Mouse (Mus musculus) C2C12 (cell line): ENCODE measurements around the gene Wwox.

Experiments
- CTCF ChIP-seq: IDR thresholded peaks from one replicate; pipeline ENCODE4 v1.5.1; 2011; ENCODE audit not compliant: control insufficient read depth, insufficient read depth, insufficient read length
- MAX ChIP-seq: IDR thresholded peaks from one replicate; pipeline ENCODE4 v1.6.1; 2011; ENCODE audit warnings: mild to moderate bottlenecking, control low read depth
- USF1 ChIP-seq: IDR thresholded peaks from one replicate; pipeline ENCODE4 v1.6.1; 2011; ENCODE audit warnings: low read depth, mild to moderate bottlenecking, control low read depth, moderate library complexity

DNA sequence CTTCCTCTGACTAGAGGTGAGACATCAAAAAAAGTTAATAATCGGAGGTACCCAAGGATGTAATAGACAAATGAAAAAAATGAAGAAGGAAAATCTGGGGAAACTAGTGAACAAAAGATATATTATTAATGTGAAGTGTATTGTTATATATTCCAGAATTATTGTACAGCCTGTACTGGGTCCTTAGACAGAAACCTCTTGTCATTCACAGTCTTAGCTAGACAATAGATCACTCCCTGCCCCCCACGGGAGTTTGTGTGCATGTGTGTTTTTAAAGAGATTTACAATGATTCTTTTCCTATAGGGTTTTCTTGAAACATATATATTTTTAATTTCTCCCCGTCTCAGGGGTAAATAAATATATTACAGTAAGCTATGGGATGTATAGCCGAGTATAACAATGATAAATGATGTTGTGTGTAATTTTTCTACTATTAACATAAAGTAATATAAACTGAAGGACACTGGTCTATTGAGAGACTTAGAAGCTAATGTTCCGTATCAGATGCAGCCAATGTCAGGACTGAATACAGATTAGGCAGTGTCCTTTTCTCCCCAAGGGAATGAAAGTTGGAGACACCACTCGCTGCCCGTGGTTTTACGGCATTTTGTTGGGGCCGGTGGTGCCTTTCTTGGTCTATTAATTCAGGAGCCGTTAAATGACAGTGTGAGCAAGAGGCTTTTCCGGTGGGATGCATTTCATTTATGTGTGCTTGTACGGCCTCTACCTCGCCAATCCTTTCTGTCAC lies 551.6 kb downstream of the Wwox start:
- TF ChIP-seq CTCF (no peak), USF1 (no peak), MAX (no peak)
